8 mouse cellular contexts compared by ENCODE assay signal in the genomic region with DNA sequence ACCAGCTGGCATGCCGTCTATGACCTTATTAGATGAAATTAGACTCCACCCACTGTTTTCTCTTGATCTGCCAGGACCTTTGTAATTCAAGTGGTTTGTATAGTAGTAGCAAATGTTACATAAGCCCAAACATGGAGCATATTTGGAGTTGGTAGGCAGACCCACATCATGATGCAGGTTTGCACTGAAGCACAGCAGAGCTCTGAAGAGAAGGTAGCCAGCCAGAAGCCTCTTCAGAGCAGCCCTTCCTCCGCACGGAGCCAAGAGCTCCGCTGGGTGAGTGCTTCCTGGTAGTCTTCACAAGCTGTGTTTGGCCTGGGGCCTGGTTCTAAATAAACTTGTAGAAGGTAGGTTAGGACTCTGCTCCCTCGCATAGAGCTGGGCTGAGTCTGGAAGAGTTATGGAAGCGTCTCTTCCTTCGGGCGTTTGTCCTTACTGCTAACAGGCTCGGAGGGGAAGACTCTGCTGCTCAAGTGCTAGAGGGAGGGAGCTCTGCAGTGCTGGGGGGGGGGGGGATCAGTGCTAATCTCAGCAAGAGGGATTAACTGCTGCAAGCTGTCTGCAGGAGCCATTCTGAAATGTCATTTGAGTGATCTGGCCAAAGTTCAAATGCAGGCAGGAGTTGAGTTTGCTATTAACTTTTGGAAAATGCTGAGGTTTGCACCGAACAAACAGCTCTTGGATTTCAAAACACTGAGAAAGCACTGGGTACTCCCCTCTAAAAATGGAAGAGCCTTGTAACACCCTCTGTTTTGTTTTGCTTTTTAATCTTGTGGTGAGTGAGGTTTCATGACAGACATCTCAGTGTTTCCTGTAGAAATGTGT. TPM values are rescaled to one million over a fixed set of nuclear protein-coding genes. Genes with fewer than 3 reads are reported as not detected.
DNase-seq lines count a peak whose midpoint lies in the region; ATAC-seq and TF ChIP-seq lines count a peak whose summit lies in the region.

No protein-coding gene starts in this region.

- H3K27me3 ChIP-seq in heart, embryonic 16.5 days (ENCODE audit: control insufficient read depth, insufficient read depth, low read length), result no peaks in the 10 kb centered on the region

- peak overlapping the region; percentile 37 to 50 for H3K4me3 ChIP-seq in ES-E14 (ENCODE audit: insufficient read depth in 1 of 2, low read depth in 1 of 2, low read length in 2 of 2, poor library complexity in 1 of 2, severe bottlenecking in 1 of 2)
- peak overlapping the region; percentile 57 for H3K4me3 ChIP-seq in bone marrow, adult 2 months (replicated peaks; ENCODE audit: control insufficient read depth, low read depth, low read length)
- peak overlapping the region; percentile 36 for H3K4me3 ChIP-seq in heart, embryonic 16.5 days (ENCODE audit: low read length)

- peak overlapping the region; percentile 55 for H3K4me2 ChIP-seq in heart, embryonic 16.5 days (ENCODE audit: low read depth, low read length)

- TF ChIP-seq CTCF in bone marrow, adult 2 months (IDR thresholded peaks at IDR 0.05; ENCODE audit: control insufficient read depth, insufficient read depth, low read length), result no peak

- H3K36me3 ChIP-seq in ES-E14 (ENCODE audit: control insufficient read depth, insufficient read depth, low read length, poor library complexity, severe bottlenecking), result no peaks in the 10 kb centered on the region
- no peaks in the 10 kb centered on the region for H3K36me3 ChIP-seq in heart, embryonic 16.5 days (ENCODE audit: control insufficient read depth, insufficient read depth)

- no peaks in the 10 kb centered on the region for H3K9me3 ChIP-seq in ES-E14 (ENCODE audit: control insufficient read depth, insufficient read depth, low read depth, low read length)
- H3K9me3 ChIP-seq in heart, embryonic 16.5 days (replicated peaks; ENCODE audit: control insufficient read depth, low read length), result no peaks in the 10 kb centered on the region

- no peak for TF ChIP-seq POLR2A in bone marrow, adult 2 months (IDR thresholded peaks at IDR 0.05; ENCODE audit: borderline replicate concordance, control insufficient read depth, low read depth, low read length)

- no peak for DNase-seq in ES-E14 (ENCODE audit: low read depth, low spot score)
- DNase-seq in kidney, postnatal 10 days, result peak; percentile 53
- peak; percentile 76 for DNase-seq in lung, postnatal 36 days
- peak; percentile 55 for DNase-seq in skeletal muscle tissue, adult 2 months (ENCODE audit: low read depth, low spot score)
- DNase-seq in right cerebral cortex, postnatal 4 days, result no peak

- H3K4me1 ChIP-seq in ES-E14 (ENCODE audit: control insufficient read depth in 2 of 2, insufficient read depth in 2 of 2, low read length in 2 of 2, poor library complexity in 1 of 2), result peaks cover 2 to 5% of the 10 kb centered on the region in 2 experiments; a peak in 1 of 4 replicates
- peaks cover 2% of the 10 kb centered on the region; the same call in 1 of the 2 replicates for H3K4me1 ChIP-seq in bone marrow, adult 2 months (ENCODE audit: control insufficient read depth, insufficient read depth, low read length)
- peaks cover 37% of the 10 kb centered on the region for H3K4me1 ChIP-seq in heart, embryonic 16.5 days (ENCODE audit: control insufficient read depth, insufficient read depth, low read length)

- in situ Hi-C loops in ES-E14 (cut with MboI; ENCODE audit: low sequenced_read_pairs in 2 of 2, unreplicated experiment in 2 of 2), result no loop called here

- H3K27ac ChIP-seq in ES-E14 (ENCODE audit: insufficient read depth, low read depth, low read length, poor library complexity, severe bottlenecking), result no peak overlapping the region
- peak overlapping the region; percentile 87 for H3K27ac ChIP-seq in bone marrow, adult 2 months (ENCODE audit: control insufficient read depth, insufficient read depth, low read depth, low read length, poor library complexity)
- H3K27ac ChIP-seq in heart, embryonic 16.5 days (ENCODE audit: low read length), result peak overlapping the region; percentile 85

- WGBS in bone marrow, adult 2 months, result 3% methylated on average over 10 of the region's 10 CpGs
- WGBS in heart, embryonic 16.5 days, result 15% methylated on average over 10 of the region's 10 CpGs

- peak; percentile 41; the same call in 1 of the 2 replicates for ATAC-seq in erythroblast, adult 5-6 weeks (replicated peaks; ENCODE audit: low FRiP score, poor library complexity, severe bottlenecking)
- ATAC-seq in heart, embryonic 16.5 days (replicated peaks; ENCODE audit: extremely low read depth, insufficient read depth, low FRiP score), result peak; percentile 66

- H3K9ac ChIP-seq in ES-E14 (ENCODE audit: insufficient read depth, low read depth, low read length, poor library complexity, severe bottlenecking), result 0 out of 2 replicates have a peak overlapping the region, but pooled peaks have one; percentile 21
- H3K9ac ChIP-seq in heart, embryonic 16.5 days (ENCODE audit: low read length), result peak overlapping the region; percentile 61

TF ChIP-seq in ES-E14, 5 proteins besides CTCF, POLR2A, EP300 and RAD21:
- TF ChIP-seq CHD2 (IDR thresholded peaks at IDR 0.05; ENCODE audit: low read depth, low read length) (no peak), HCFC1 (IDR thresholded peaks at IDR 0.05; ENCODE audit: borderline replicate concordance, insufficient read depth, low read length) (no peak), ZC3H11A (IDR thresholded peaks at IDR 0.05; ENCODE audit: borderline replicate concordance, low read depth, low read length) (no peak), ZNF384 (IDR thresholded peaks at IDR 0.05; ENCODE audit: low read depth, low read length) (no peak), MAFK (IDR thresholded peaks at IDR 0.05; ENCODE audit: insufficient read depth, low read depth, low read length) (no peak)

RNA-seq across cellular contexts. Expression of a gene that starts 52.9 kb away (rescaled TPM):
- total RNA-seq in ES-E14 (2012; rRNA removed), result 127 and 187 TPM in 2 replicates
- 39.5 and 74.7 TPM in 2 replicates for polyA plus RNA-seq in bone marrow, adult 2 months (2011; ENCODE audit: insufficient read depth, insufficient read length, low replicate concordance, missing spikeins)
- total RNA-seq in erythroblast, adult 5-6 weeks (2015; ENCODE audit: low replicate concordance), result 72.7 and 97.2 TPM in 2 replicates
- total RNA-seq in erythroblast, adult 5-6 weeks (2017; ENCODE audit: low replicate concordance), result 111 and 119 TPM in 2 replicates
- polyA plus RNA-seq in heart, embryonic 16.5 days (2015; fragmentation: Nextera tagmentation; extraction: Ambion mirVana), result 169 and 200 TPM in 2 replicates

Comparison
In these comparisons a context has a peak if more than half of its experiments do, and no peak if none do; other contexts are left out.
1. DNase-seq: peak in kidney, postnatal 10 days (single experiment), lung, postnatal 36 days (single experiment) and skeletal muscle tissue, adult 2 months (single experiment); none in ES-E14 (single experiment) and right cerebral cortex, postnatal 4 days (single experiment).
2. Peak in every context shown above with its lines, with median percentiles within 50 percentile points of each other: H3K4me3 ChIP-seq.